Mouse (Mus musculus) naive thymus-derived CD4-positive, alpha-beta T cell, adult 2 months (primary cell): ENCODE results near the gene 1700029J07Rik.

Experiments
- DNase-seq: peaks from one replicate; pipeline ENCODE4 v3.0.0-alpha.2; 2011; ENCODE audit warnings: low read depth

Gene 1700029J07Rik

GRCm38 (mm10) chr8:45950622-45951021 lies 24.4 kb downstream of the 1700029J07Rik start:
- DNase-seq: no peak

GRCm38 (mm10) chr8:45946283-45946682 lies 28.8 kb downstream of the 1700029J07Rik start:
- no peak for DNase-seq

- no peak for DNase-seq
Observed at GRCm38 (mm10) chr8:45936986-45937385, 38.1 kb downstream of the 1700029J07Rik start.

GRCm38 (mm10) chr8:45934582-45935014 lies 40.5 kb downstream of the 1700029J07Rik start, which contains the start of gene Ccdc110:
Ccdc110 (plus strand) TSS chr8:45934619.
- peak; percentile 89 for DNase-seq

- DNase-seq: no peak
Observed at GRCm38 (mm10) chr8:45922116-45922515, 52.9 kb downstream of the 1700029J07Rik start.

GRCm38 (mm10) chr8:45920392-45920791 lies 54.7 kb downstream of the 1700029J07Rik start:
- no peak for DNase-seq

- DNase-seq: no peak
Observed at GRCm38 (mm10) chr8:45918891-45919290, 56.2 kb downstream of the 1700029J07Rik start.

GRCm38 (mm10) chr8:45917040-45917679 lies 57.9 kb downstream of the 1700029J07Rik start:
- no peak for DNase-seq

- DNase-seq: no peak
Observed at GRCm38 (mm10) chr8:45916496-45916895, 58.6 kb downstream of the 1700029J07Rik start.

- no peak for DNase-seq
Observed at GRCm38 (mm10) chr8:45913707-45914106, 61.3 kb downstream of the 1700029J07Rik start.

- DNase-seq: no peak
Observed at GRCm38 (mm10) chr8:45906251-45906619, 68.8 kb downstream of the 1700029J07Rik start.

GRCm38 (mm10) chr8:45905591-45906250 lies 69.3 kb downstream of the 1700029J07Rik start:
- no peak for DNase-seq

GRCm38 (mm10) chr8:45903659-45904058 lies 71.4 kb downstream of the 1700029J07Rik start:
- DNase-seq: no peak
